Mouse (Mus musculus) embryonic facial prominence, embryonic 11.5 days (tissue): ENCODE measurements around the gene Ncoa7. TPM values are rescaled to one million over a fixed set of nuclear protein-coding genes. Genes with fewer than 3 reads are reported as not detected.

Source experiments
- ATAC-seq: fragments of 200-750 bp; cut with Nextera tagmentation; replicated peaks from 2 replicates; pipeline ENCODE4 v1.8.0; 2017; ENCODE audit warnings: low read depth; ENCODE audit not compliant: insufficient number of reproducible peaks, low FRiP score, low TSS enrichment
- DNase-seq: peaks from one replicate; pipeline ENCODE4 v3.0.0-alpha.2; 2015; ENCODE audit warnings: low spot score
- H3K27ac ChIP-seq: fragments of 300-500 bp; sonication (generic); replicated peaks from 2 replicates; pipeline ENCODE4 v1.5.1; 2014; ENCODE audit warnings: mild to moderate bottlenecking, low read depth, low read length, control low read depth
- H3K27me3 ChIP-seq: fragments of 300-500 bp; sonication (generic); 2 replicates; pipeline ENCODE4 v1.6.1; 2014; ENCODE audit warnings: mild to moderate bottlenecking, low read length, moderate library complexity, mixed read lengths; ENCODE audit not compliant: control insufficient read depth, insufficient read depth
- H3K36me3 ChIP-seq: fragments of 300-500 bp; sonication (generic); replicated peaks from 2 replicates; pipeline ENCODE4 v1.6.1; 2014; ENCODE audit warnings: low read depth, mild to moderate bottlenecking, low read length, moderate library complexity, mixed read lengths; ENCODE audit not compliant: control insufficient read depth, insufficient read depth
- H3K4me1 ChIP-seq: fragments of 300-500 bp; sonication (generic); 2 replicates; pipeline ENCODE4 v1.6.1; 2014; ENCODE audit warnings: low read length, mixed read lengths; ENCODE audit not compliant: control insufficient read depth, insufficient read depth
- H3K4me2 ChIP-seq: fragments of 300-500 bp; sonication (generic); 2 replicates; pipeline ENCODE4 v1.6.1; 2014; ENCODE audit warnings: low read depth, mild to moderate bottlenecking, control low read depth, low read length, moderate library complexity
- H3K4me3 ChIP-seq: fragments of 300-500 bp; sonication (generic); 2 replicates; pipeline ENCODE4 v1.5.1; 2014; ENCODE audit warnings: low read depth, low read length, control low read depth
- H3K9ac ChIP-seq: fragments of 300-500 bp; sonication (generic); replicated peaks from 2 replicates; pipeline ENCODE4 v1.6.1; 2014; ENCODE audit warnings: mild to moderate bottlenecking, control low read depth, low read length
- H3K9me3 ChIP-seq: fragments of 300-500 bp; sonication (generic); replicated peaks from 2 replicates; pipeline ENCODE4 v1.6.1; 2016; ENCODE audit warnings: mild to moderate bottlenecking, low read length, inconsistent platforms, mixed read lengths; ENCODE audit not compliant: control insufficient read depth
- WGBS: fragments of 180-500 bp; shearing (Covaris S2); extraction: QIAGEN DNeasy Blood & Tissue Kit; methylation state at CpG from one replicate; pipeline ENCODE4 v1.1.7; 2014; 5-methylcytosine and 5-hydroxymethylcytosine counted together
- polyA plus RNA-seq: library from polyadenylated mRNA; unstranded; fragments of >200 nt; fragmentation: Nextera tagmentation; extraction: Ambion mirVana; gene quantifications from 2 replicates; pipeline ENCODE4 v1.2.1, GENCODE M21; 2014

Ncoa7 gene
- polyA plus RNA-seq, 1 experiment from 2014 or later, result 9.7 TPM

DNA sequence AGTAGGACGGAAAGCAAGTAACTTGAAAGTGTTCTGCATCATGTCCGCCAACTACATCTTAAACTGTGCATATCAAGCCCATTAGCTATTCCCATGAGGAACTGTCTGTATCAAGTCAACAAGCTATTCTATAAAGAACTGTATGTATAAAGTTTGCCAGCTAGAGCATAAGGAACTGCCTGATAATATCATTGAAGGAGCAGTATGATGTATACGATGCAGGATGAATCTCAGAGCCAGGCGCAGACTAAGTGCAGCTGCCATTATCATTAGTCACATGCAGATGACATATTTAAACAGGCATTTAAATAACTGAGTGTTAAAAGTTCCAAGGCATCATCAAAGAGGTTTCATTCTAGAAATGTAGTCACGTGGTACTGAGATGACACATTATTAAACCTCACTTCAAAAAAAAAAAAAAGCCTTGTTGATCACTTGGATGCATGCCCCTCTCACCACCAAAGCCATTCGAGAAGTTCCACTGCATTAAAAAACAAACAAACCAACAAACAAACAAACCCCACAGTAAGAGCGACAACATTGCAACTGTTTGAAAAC lies 93.2 kb downstream of the Ncoa7 start:
- no peak overlapping the region for H3K4me2 ChIP-seq
- DNase-seq, result no peak
- ATAC-seq, result no peak
- H3K27ac ChIP-seq, result no peak overlapping the region
- no peaks in the 10 kb centered on the region for H3K9me3 ChIP-seq
- no peaks in the 10 kb centered on the region for H3K4me1 ChIP-seq
- WGBS, result 85% methylated on average over 7 of the region's 7 CpGs
- H3K4me3 ChIP-seq, result no peak overlapping the region
- no peaks in the 10 kb centered on the region for H3K27me3 ChIP-seq
- H3K36me3 ChIP-seq, result no peaks in the 10 kb centered on the region
- no peak overlapping the region for H3K9ac ChIP-seq

DNA sequence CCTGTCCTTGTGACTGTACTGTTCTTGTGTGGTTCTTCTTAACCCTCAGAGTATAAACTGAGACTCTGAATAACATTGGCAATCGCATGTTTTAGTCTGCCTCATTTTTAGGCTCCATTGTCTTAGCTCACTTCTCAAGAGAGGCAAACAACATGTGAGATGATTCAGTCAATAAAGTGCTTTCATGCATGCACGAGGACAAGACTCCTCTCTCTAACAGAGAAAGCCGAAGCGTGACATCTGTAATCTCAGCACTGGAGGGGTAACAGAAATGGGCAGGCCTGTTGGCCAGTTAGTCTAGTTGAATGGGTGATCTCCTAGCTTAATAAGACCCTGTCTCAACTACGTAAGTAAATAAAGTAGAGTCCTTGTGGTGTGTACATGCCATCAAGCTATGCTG lies 95.1 kb downstream of the Ncoa7 start:
- Histone ChIP-seq H3K27me3 (no peaks in the 10 kb centered on the region), H3K4me1 (no peaks in the 10 kb centered on the region)
- WGBS, result 94% methylated on average over 5 of the region's 5 CpGs

DNA sequence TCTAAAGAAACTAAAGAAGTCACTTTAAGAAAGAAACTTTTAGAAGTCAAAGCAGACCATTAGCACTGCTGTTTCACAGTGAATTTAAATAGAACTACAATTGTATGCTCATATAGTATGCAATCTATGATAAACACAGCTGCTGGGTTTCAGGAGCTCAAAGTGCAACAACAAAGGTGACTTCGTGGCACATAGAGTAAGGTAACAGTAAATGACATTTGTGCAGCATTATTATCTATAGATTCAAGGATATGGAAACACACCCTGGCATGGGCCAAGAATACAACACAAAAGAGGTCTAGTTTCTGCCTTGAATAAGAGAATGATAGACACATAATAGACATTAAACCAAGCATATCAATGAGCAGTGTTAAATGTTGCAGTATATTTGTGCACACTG lies 100.5 kb downstream of the Ncoa7 start:
- no peaks in the 10 kb centered on the region for H3K36me3 ChIP-seq
- no peaks in the 10 kb centered on the region for H3K27me3 ChIP-seq
- no peaks in the 10 kb centered on the region for H3K4me1 ChIP-seq
- DNase-seq (no peak), ATAC-seq (no peak)
- H3K4me2 ChIP-seq, result no peak overlapping the region
- H3K4me3 ChIP-seq, result no peak overlapping the region
- WGBS, result 92% methylated on average over 1 of the region's 1 CpGs
- no peaks in the 10 kb centered on the region for H3K9me3 ChIP-seq
- no peak overlapping the region for H3K27ac ChIP-seq
- no peak overlapping the region for H3K9ac ChIP-seq

More for the DNA sequence above, 95.1 kb downstream of the Ncoa7 start:
- ATAC-seq (no peak), DNase-seq (no peak)
- no peaks in the 10 kb centered on the region for H3K9me3 ChIP-seq
- no peaks in the 10 kb centered on the region for H3K36me3 ChIP-seq
- H3K4me2 ChIP-seq, result no peak overlapping the region
- no peak overlapping the region for H3K9ac ChIP-seq
- H3K27ac ChIP-seq, result no peak overlapping the region
- H3K4me3 ChIP-seq, result no peak overlapping the region

DNA sequence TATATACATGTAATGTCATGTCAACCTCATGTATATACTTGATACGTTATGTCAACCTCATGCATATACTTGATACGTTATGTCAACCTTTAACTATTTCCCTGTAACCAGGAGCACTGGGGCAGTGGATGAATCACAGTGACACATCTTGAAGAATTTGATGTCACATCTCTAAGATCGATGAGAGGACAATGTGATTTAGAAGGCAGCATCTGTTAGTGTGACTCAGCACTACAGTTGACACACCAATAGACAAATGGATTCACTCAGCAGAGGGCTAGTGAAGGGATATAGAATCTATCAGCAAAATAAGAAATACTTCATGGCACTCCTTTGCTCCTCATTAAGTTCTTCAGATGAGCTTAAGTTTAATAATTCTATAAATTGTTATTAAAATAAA lies 116.3 kb downstream of the Ncoa7 start:
- no peaks in the 10 kb centered on the region for H3K27me3 ChIP-seq
- H3K27ac ChIP-seq, result no peak overlapping the region
- H3K4me1 ChIP-seq, result no peaks in the 10 kb centered on the region
- no peak overlapping the region for H3K4me3 ChIP-seq
- DNase-seq (no peak), ATAC-seq (no peak)
- H3K4me2 ChIP-seq, result no peak overlapping the region
- WGBS, result 93% methylated on average over 3 of the region's 3 CpGs
- no peaks in the 10 kb centered on the region for H3K36me3 ChIP-seq
- no peak overlapping the region for H3K9ac ChIP-seq
- H3K9me3 ChIP-seq, result no peaks in the 10 kb centered on the region

DNA sequence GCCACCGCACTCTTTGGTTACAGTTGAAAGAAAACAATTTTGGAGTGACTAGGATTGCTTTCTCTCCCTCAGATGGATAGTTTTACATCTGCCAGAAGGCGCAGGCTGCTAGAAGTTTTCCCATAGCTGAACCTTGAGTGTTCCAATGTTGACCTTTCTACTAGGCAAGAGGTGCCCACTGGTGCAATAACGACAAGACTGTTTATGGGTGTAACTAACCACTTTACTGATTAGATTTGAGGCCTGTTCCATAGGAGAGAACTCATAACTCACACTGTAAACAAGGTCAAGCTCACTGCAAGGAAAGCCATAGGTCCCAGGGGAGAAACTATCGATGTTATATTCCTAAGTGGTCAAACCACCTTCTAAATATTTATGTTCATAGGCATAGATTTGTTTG lies 119.7 kb downstream of the Ncoa7 start:
- no peak for ATAC-seq
- no peak overlapping the region for H3K9ac ChIP-seq
- no peaks in the 10 kb centered on the region for H3K9me3 ChIP-seq
- no peaks in the 10 kb centered on the region for H3K4me1 ChIP-seq
- no peaks in the 10 kb centered on the region for H3K36me3 ChIP-seq
- DNase-seq, result no peak
- H3K4me3 ChIP-seq, result no peak overlapping the region
- no peak overlapping the region for H3K27ac ChIP-seq
- no peaks in the 10 kb centered on the region for H3K27me3 ChIP-seq
- no peak overlapping the region for H3K4me2 ChIP-seq
- 89% methylated on average over 4 of the region's 4 CpGs for WGBS

DNA sequence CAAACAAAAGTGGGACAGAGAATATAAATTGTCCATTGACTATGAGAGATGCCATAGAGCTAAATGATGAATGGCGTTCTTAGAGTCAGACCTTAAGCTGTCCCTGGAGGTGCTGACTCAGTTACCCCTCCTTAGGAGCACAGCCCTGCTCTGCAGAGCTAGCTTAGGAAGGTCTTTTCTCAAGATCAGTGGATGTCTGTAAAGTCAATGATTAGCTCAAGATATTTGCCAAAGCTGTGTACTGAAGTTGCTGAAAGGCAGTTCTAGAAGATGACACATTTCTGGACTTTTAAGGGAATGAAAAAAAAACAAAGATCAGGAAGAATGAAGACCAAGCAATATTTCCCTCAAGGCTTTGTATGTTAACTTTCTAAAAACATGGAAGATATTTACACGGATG lies 123.4 kb downstream of the Ncoa7 start:
- no peak overlapping the region for H3K4me2 ChIP-seq
- H3K4me3 ChIP-seq, result no peak overlapping the region
- 89% methylated on average over 2 of the region's 2 CpGs for WGBS
- no peaks in the 10 kb centered on the region for H3K4me1 ChIP-seq
- DNase-seq (no peak), ATAC-seq (no peak)
- no peak overlapping the region for H3K27ac ChIP-seq
- no peaks in the 10 kb centered on the region for H3K27me3 ChIP-seq
- H3K36me3 ChIP-seq, result no peaks in the 10 kb centered on the region
- H3K9ac ChIP-seq, result no peak overlapping the region
- no peaks in the 10 kb centered on the region for H3K9me3 ChIP-seq

DNA sequence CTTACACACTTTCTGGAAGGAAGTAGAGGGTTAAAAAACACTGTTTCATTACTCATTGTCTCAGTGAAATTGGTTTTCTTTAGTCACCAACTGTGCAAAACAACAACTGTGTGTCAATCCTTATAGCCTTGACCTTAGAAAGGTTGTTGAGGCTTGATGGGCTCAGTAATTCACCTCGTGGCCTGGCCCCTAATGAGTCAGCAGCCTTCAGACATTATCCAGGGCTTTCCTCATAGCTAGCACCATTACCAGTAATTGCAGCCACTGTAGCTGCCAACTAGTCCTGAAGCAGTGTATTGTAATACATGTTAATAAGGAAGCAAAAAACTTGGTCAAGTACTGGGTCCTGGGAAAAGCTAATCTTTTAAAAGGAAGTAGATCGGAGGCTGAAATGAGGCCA lies 125.1 kb downstream of the Ncoa7 start:
- Histone ChIP-seq H3K27ac (no peak overlapping the region), H3K36me3 (no peaks in the 10 kb centered on the region), H3K4me2 (no peak overlapping the region), H3K27me3 (no peaks in the 10 kb centered on the region), H3K4me3 (no peak overlapping the region), H3K9ac (no peak overlapping the region), H3K9me3 (no peaks in the 10 kb centered on the region), H3K4me1 (no peaks in the 10 kb centered on the region)
- ATAC-seq (no peak), DNase-seq (no peak)
- WGBS, result 71% methylated on average over 2 of the region's 2 CpGs

DNA sequence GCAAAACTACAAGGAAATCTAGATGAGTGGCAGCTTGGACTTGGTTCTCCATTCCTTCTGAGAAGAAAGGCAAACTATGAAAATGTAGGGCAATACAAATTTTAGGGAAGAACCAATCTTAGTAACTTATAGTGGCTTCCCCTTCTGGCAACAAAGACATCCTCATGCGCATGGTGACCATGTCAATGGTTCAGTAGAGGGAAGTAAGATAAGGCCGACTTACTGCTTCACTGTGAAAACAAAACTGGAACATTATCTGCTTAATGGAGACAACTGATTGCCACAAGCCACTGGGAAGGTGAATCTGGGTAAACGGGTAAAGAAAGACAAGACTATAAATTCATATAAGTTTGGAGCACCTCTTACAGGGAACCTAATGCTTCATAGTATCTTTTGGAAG lies 128.3 kb downstream of the Ncoa7 start:
- ATAC-seq, result no peak
- WGBS, result 94% methylated on average over 3 of the region's 3 CpGs
- Histone ChIP-seq H3K4me1 (no peaks in the 10 kb centered on the region), H3K9ac (no peak overlapping the region), H3K27ac (no peak overlapping the region), H3K9me3 (no peaks in the 10 kb centered on the region), H3K4me2 (no peak overlapping the region), H3K4me3 (no peak overlapping the region), H3K36me3 (no peaks in the 10 kb centered on the region), H3K27me3 (no peaks in the 10 kb centered on the region)
- DNase-seq, result no peak
